Mouse (Mus musculus) CD4-positive, CD25-positive, alpha-beta regulatory T cell, adult 4 months (primary cell): ENCODE measurements around the gene Nosip. TPM values are rescaled to one million over a fixed set of nuclear protein-coding genes. Genes with fewer than 3 reads are reported as not detected.
"Not testable (repeated sequence)": the region's sequence is repeated elsewhere in the genome, so short reads cannot be mapped to it uniquely, and the experiment has no call there.

Experiments
- ATAC-seq: one replicate; pipeline ENCODE4 v1.8.0; 2017
- polyA plus RNA-seq, 2 experiments: library from polyadenylated mRNA; unstranded; fragments of 100-300 nt; shearing (Covaris generic); gene quantifications; one replicate each; pipeline ENCODE4 v1.2.1; 2017

The Nosip gene
- 100 to 1,000 TPM; 158 to 199 TPM for polyA plus RNA-seq

DNA sequence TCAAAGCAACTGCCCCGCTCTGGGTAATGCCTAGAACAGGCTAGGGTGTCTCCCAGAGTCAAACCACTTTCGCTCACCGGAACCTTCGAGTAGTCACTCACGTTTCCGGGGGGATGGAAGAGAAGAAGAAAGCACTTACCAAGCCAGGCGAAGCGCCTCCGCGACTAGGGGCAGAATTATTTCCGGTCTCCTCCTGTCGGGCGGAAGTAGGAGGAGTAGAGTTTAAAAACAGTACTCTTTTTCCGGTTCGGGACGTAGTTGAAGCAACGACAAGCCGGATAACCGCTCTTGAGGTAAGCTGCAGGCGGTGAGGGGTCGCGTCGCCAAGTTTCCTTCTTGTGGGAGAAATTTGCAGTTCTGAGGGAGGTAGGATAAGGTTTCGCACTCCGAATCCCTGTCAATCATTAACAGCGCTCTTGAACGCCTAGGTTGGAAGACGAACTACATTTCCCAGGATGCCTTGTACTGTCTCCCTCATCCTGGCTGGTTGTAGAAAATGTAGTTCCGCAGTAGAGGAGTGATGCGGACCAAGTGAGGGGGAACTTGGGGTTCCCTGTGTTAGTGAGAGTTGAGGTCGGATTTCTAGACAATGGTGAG is at the start of gene Nosip, which contains the start of gene Prrg2:
Gene Nosip, plus strand, starts transcription at position 191 of the 597 bp plus-strand sequence.
Gene Prrg2, minus strand, starts transcription at position 439 of the 597 bp plus-strand sequence.
- peak; percentile 96 for ATAC-seq

GRCm38 (mm10) chr7:45012824-45013223 is 49.4 kb upstream of the Nosip start:
- ATAC-seq = no peak

DNA sequence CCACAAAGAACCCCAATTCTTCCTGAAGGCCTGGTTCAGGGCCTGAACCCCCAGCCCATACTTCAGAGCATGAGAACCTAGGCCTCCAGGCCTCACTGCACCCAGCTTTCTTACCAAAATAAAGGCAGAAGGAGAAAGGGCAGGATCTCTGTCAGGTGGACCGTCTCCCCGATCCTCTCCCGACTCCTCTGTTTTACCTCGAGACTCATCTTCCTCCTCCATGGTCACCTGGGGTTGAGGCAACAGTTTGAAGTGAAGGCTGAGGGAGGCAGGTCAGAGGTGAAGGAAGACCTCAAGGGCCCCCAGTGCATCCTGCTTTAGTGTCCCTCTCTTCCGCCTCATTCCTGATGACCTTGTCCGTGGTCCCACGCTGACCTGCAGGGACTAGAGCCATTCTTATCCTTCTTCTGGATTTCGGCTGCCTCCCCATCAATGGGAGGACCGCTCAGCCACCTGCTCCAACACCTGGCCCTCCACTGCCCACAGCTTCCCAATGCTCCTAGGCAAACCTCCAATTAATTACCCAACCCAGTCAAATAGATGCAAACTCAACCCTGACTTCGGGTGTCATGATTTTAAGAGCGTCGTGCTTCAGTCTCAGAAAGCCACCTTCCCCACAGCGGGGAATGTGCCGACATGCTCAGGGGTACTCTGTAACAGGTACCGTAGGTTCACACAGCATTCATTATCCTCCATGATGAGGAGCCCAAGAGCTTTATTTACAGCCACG is 48.7 kb upstream of the Nosip start:
- ATAC-seq = no peak

DNA sequence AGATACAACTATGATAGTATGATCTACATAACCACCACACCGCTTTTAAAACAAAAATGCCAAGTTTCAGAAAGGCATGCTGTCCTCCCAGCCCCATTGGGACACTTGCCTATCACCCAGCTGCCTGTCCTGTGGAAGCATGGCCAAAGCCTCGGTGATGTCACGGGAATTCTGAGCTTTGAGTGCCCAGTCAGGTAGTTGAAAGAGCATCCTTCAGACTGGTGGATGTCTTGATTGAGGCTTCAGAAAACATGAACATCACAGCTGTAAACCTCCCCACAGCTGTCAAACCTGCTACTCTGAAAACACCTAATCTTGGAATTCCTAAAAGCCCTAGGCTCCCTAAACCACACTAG is 48.2 kb upstream of the Nosip start:
- ATAC-seq = no peak

DNA sequence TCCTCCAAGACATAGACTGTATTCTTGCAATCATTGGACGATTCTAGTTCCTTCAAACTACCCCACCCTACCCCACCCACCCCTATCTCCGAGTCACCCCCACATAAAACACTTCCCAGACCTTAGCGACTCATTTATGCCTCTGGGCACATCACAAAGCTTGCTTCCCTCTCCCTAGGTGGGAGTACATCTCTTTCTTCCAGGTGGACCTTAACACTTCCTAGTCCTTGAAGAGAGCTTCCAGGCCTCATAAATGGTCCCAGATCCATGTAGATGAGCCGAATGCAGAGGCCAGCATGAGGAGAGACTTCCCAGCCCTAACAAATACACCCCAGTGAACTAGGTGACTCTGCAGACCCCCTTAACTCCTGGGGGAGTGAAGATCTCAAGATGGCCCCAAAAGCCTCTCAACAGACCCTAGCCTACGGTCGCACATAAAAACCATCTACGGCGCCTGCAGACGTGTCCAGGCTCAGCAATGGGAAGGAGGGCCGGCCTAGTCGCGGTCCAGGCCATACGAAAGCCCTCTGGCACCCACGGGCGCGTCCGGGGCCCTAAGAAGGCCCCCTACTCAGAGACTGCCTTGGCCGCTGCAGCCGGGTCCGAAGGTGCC is 46.8 kb upstream of the Nosip start:
- no peak for ATAC-seq

DNA sequence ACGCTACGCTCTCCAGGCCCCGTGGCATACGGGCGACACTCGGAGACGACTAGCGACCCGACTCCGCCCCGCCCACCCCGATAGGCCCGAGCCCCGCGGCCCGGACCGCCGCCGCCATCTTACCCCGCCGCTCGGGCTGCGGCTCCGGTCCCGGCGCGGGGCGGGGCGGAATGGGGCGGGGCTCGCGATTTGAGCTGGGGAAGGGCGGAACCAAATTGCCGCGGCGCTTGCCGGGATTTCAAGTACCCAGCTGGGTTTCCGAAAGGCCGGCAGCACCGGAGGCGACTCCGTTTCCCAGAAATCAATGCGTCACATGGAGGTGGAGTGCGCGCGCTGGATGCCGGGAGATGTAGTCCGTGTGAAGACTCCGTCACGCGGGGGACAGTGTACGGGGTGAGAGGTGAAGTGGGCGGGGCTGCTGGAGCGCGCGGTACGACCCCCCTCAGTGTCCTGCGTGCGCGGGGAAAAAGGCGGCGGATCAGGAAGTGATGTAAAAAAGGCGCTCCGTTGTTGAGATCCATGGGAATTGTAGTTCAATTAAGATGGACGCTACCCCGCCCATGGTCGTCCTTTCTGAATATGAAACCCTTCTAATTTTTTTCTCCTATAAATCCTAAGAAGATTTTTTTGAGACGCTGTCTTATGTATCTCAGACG is 46.1 kb upstream of the Nosip start, which contains the start of gene Scaf1:
Gene Scaf1, minus strand, starts transcription at position 407 of the 656 bp plus-strand sequence.
- peak; percentile 76 for ATAC-seq

DNA sequence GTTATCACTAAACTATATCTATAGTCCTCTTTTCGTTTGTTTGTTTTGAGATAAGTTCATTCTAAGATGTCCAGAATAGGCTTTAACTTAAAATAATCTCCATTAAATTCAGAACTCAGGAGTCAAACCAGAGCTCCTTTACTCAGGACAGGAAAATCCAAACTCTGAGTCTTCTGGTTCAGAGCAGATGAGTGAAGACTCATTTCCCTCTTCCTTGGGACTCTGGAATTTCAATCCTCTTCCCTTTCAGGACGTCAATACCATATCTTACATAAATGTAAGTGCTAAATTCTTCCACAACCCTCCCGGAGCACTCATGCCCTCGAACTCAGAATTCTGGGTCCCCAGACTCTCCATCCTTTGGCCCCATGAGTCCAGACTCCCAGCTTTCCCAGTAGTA is 45.5 kb upstream of the Nosip start:
- no peak for ATAC-seq

DNA sequence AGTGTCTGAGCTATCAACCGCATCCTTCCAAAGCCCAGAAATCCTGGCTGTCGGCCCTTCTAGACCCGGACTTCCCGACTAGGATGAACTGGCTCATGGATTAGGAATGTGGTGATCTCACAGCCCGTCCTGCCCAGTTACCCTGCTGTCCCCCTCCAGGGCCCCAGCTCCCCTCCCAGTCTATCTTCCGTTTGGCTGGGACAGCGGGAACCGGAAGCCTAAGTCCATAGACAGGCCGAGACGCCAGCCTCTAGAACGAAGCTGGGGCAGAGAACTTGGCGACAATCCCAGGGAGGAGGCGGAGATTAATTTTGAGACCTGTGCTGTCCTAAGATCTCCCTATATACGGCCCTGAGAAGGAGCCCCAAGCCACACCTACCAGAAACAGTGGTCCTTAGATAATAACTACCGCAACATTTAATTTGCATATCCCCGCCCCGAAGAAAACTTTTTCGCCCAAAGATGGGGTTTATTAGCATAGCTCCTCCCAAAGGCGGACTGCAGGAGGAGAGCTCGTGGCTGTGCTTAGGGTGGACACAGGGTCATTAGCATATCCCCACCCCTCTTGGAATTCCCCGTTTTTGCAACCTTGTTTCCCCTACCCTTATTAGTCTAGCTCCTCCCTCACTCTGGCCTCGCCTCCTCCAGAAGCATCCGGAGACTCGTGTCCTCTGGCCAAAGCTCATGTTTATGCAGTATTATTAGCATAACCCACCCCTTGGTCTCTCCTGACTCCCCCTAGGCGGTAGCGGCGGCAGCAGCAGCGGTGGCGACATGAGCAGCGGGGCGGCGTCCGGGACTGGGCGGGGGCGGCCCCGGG is 44.8 kb upstream of the Nosip start, which contains the start of gene Rras:
Gene Rras, plus strand, starts transcription at position 720 of the 820 bp plus-strand sequence.
- peak; percentile 86 for ATAC-seq

GRCm38 (mm10) chr7:45019031-45019571 is 43.1 kb upstream of the Nosip start:
- ATAC-seq = no peak

DNA sequence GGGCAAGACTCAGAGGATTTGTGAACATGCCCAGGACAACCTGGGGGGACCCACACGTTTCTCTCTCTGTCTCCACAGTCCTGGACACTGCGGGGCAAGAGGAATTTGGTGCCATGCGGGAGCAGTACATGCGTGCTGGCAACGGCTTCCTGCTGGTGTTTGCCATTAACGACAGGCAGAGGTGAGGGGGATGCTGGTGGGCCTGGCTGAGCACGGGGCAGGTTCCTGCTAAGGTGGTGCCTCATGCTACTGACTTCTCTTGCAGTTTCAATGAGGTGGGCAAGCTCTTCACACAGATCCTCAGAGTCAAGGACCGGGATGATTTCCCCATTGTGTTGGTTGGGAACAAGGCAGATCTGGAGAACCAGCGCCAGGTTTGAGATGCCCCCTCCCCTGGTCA is 42.0 kb upstream of the Nosip start:
- ATAC-seq = no peak

DNA sequence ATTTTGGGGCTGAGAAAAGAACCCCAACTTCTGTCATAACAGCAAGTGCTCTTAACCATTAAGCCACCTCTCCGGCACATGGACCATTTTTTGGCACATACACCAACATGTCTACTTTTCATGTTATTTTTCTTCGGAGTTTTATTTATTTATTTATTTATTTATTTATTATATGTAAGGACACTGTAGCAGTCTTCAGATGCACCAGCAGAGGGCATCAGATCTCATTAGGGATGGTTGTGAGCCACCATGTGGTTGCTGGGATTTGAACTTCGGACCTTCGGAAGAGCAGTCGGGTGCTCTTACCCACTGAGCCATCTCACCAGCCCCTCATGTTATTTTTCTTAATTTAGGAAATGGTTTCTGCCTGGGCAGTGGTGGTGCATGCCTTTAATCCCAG is 38.5 kb upstream of the Nosip start:
- ATAC-seq = not testable (repeated sequence)

GRCm38 (mm10) chr7:45024281-45025248 is 37.7 kb upstream of the Nosip start:
- peak; percentile 28 for ATAC-seq

DNA sequence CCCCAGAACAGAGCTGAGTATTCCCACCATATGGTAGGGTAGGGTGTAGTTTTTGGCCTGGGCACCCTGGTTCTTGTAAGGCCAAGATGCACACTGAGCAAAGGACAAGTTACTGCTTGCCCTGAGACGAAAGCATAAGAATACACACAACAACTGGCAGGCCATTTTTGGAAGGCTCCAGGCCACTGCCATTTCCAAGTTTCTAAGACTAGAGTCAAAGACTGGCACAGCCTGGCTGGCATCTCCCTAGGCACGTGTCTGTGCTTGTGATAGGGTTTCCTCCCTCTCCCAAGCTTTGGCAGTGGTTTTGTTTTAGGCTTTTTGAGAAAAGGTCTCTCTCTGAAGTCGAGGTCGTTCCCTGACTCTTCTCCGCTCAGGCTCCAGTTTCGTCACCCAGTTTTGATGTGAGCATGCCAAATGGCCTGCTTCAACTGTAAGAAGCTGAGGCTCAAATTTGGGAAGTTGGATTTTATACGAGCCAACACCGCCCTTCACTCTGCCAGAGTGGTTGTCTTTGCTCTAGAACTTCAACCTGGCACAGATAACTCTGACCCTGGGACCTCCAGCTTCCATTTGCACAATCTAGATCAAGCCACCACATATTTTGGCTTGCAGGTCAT is 36.5 kb upstream of the Nosip start:
- ATAC-seq = no peak

DNA sequence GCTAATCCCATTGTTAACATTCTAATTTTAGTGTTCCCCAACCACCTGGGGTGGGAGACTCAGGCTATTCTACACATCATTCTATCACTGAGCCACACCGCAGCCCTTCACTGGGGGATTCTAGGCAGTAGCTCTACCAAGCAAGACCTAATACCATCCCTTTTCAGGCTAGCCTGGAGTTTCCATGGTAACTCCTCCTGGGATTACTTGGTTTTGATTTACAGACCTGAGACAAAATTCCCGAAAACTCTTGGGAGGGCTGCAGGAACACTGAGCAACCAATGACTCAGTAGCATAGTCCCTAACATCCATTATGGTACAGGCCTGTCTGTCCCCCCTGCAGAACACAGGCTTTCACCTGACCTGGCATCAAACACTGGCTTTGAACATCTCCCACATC is 36.0 kb upstream of the Nosip start:
- no peak for ATAC-seq

GRCm38 (mm10) chr7:45027761-45028160 is 34.5 kb upstream of the Nosip start:
- no peak for ATAC-seq

DNA sequence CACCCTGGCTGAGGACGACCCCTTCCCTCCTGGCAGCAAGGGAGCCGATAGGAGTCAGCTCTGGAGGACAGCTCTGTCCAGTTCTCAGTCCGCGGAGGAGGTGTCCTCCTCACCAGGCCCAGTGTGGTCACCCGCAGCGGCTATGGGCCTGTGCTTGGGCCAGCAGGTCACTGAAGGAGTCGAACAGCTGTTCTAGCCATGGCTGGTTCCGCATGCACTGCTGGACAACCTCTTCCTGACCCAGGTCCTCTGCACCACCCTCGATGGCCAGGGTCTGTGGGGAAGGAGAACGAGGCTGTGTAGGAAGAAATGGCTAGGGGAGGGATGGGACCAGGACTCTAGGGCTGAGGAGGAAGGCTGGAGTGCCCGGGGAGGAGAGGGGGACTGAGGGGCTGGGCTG is 33.9 kb upstream of the Nosip start:
- ATAC-seq = no peak

- no peak for ATAC-seq
Measured at GRCm38 (mm10) chr7:45029995-45030394, 32.2 kb upstream of the Nosip start.

DNA sequence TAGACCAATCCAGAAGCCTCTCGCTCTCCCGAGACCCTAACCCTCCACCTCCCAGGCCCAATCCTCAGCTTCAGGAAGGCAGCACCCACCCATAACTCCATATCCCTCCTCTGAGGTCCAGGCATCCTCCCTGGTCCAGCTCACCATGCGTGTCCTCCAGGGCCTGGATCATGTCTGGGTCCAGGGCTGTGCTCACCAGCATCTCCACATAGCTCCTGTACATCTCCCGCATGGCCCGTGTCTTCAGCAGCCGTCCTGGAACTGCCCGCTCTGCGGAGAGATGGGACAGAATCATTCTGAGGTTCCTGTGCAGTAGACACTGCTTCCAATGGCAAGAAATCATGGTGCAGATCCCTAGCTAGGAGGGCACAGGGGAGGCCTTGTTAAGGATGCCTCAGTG is 31.4 kb upstream of the Nosip start:
- ATAC-seq = no peak

GRCm38 (mm10) chr7:45033722-45034359 is 28.4 kb upstream of the Nosip start:
- no peak for ATAC-seq

GRCm38 (mm10) chr7:45035631-45036030 is 26.6 kb upstream of the Nosip start:
- no peak for ATAC-seq
